Mouse (Mus musculus) midbrain, embryonic 16.5 days (tissue): ENCODE measurements around the gene Gfpt1. TPM values are rescaled to one million over a fixed set of nuclear protein-coding genes. Genes with fewer than 3 reads are reported as not detected.

Source experiments
- ATAC-seq: fragments of 200-750 bp; cut with Nextera tagmentation; 2 replicates; pipeline ENCODE4 v1.8.0; 2017; ENCODE audit warnings: moderate TSS enrichment
- H3K27ac ChIP-seq: fragments of 300-500 bp; sonication (generic); 2 replicates; pipeline ENCODE4 v1.5.1; 2014; ENCODE audit warnings: mild to moderate bottlenecking, low read length, mixed read lengths
- H3K27me3 ChIP-seq: fragments of 300-500 bp; sonication (generic); 2 replicates; pipeline ENCODE4 v1.6.1; 2014; ENCODE audit warnings: low read depth, low read length, mixed read lengths; ENCODE audit not compliant: control insufficient read depth, insufficient read depth
- H3K36me3 ChIP-seq: fragments of 300-500 bp; sonication (generic); 2 replicates; pipeline ENCODE4 v1.6.1; 2014; ENCODE audit warnings: mild to moderate bottlenecking, low read length, moderate library complexity, mixed read lengths; ENCODE audit not compliant: control insufficient read depth, insufficient read depth
- H3K4me1 ChIP-seq: fragments of 300-500 bp; sonication (generic); 2 replicates; pipeline ENCODE4 v1.6.1; 2014; ENCODE audit warnings: mild to moderate bottlenecking, low read length, mixed read lengths; ENCODE audit not compliant: control insufficient read depth, insufficient read depth
- H3K4me2 ChIP-seq: fragments of 300-500 bp; sonication (generic); 2 replicates; pipeline ENCODE4 v1.6.1; 2014; ENCODE audit warnings: mild to moderate bottlenecking, low read length, mixed read lengths
- H3K4me3 ChIP-seq: fragments of 300-500 bp; sonication (generic); 2 replicates; pipeline ENCODE4 v1.5.1; 2014; ENCODE audit warnings: low read depth, mild to moderate bottlenecking, low read length, moderate library complexity, mixed read lengths
- H3K9ac ChIP-seq: fragments of 300-500 bp; sonication (generic); 2 replicates; pipeline ENCODE4 v1.6.1; 2014; ENCODE audit warnings: low read depth, low read length, mixed read lengths
- H3K9me3 ChIP-seq: fragments of 300-500 bp; sonication (generic); replicated peaks from 2 replicates; pipeline ENCODE4 v1.6.1; 2014; ENCODE audit warnings: mild to moderate bottlenecking, low read length, mixed read lengths; ENCODE audit not compliant: control insufficient read depth, poor library complexity, severe bottlenecking
- WGBS: fragments of 180-500 bp; shearing (Covaris S2); extraction: QIAGEN DNeasy Blood & Tissue Kit; methylation state at CpG from one replicate; pipeline ENCODE4 v1.1.7; 2014; 5-methylcytosine and 5-hydroxymethylcytosine counted together
- polyA plus RNA-seq: library from polyadenylated mRNA; unstranded; fragments of >200 nt; fragmentation: Nextera tagmentation; extraction: Ambion mirVana; gene quantifications from 2 replicates; pipeline ENCODE4 v1.2.1, GENCODE M21; 2015

Gene Gfpt1
- 28.4 and 30.0 TPM in 2 replicates for polyA plus RNA-seq

- no peaks in the 10 kb centered on the region for H3K36me3 ChIP-seq
- no peaks in the 10 kb centered on the region for H3K27me3 ChIP-seq
- peaks cover 18% of the 10 kb centered on the region for H3K4me1 ChIP-seq
- H3K4me3 ChIP-seq: peak within 1 kb of the TSS; percentile 83
- peak; percentile 98 for ATAC-seq
- peak within 1 kb of the TSS; percentile 98 for H3K9ac ChIP-seq
- peak within 1 kb of the TSS; percentile 99 for H3K27ac ChIP-seq
- no peaks in the 10 kb centered on the region for H3K9me3 ChIP-seq
- WGBS: under 1% methylated on average over 65 of the region's 68 CpGs
- H3K4me2 ChIP-seq: peak within 1 kb of the TSS; percentile 66
Measured at GRCm38 (mm10) chr6:87042337-87043130, at the start of gene Gfpt1. Gfpt1 (plus strand) TSS chr6:87042846.

- 92% methylated on average over 4 of the region's 4 CpGs for whole genome bisulfite sequencing
- H3K9me3 ChIP-seq: no peaks in the 10 kb centered on the region
- H3K27ac ChIP-seq: no peak overlapping the region
- H3K4me2 ChIP-seq: no peak overlapping the region
- ATAC-seq: no peak
- H3K27me3 ChIP-seq: no peaks in the 10 kb centered on the region
- peaks cover 12% of the 10 kb centered on the region; the same call in 1 of the 2 replicates for H3K36me3 ChIP-seq
- no peak overlapping the region for H3K9ac ChIP-seq
- no peaks in the 10 kb centered on the region for H3K4me1 ChIP-seq
- H3K4me3 ChIP-seq: no peak overlapping the region
Measured at GRCm38 (mm10) chr6:86994254-86994653, 48.4 kb upstream of the Gfpt1 start.

DNA sequence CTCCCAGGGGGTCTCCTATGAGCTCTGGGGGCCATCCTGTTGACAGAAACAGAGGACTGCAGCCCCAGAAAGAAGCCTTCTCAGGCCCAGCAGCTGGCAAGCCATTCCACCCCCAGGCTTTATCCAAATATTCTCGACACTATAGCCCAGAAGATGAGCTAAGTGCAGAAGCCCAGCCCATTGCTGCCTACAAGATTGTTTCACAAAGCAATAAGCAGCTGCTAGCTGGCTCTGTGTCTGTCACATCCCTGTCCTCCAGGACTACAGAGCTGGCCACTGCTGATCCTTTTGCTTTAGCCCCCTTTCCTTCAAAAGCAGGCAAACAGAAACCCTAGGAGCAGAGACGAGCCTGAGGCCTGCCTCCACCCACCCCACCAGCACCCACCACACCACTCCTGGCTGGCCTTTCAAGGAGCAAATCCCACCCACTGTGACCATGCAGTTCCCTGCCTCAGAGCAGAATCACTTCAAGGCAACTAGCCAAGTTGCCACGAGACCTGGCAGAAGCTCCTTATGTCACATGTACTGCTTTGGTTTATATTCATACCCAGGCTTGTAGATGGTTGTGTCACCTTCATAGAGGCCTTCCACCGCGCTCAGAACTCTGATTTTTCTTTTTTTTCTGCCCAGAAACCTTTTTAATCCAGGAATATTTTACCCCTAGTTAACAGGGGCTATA is 45.9 kb upstream of the Gfpt1 start:
- no peak overlapping the region for H3K4me3 ChIP-seq
- H3K4me1 ChIP-seq: no peaks in the 10 kb centered on the region
- peaks cover 10% of the 10 kb centered on the region; the same call in 1 of the 2 replicates for H3K36me3 ChIP-seq
- H3K27ac ChIP-seq: no peak overlapping the region
- H3K27me3 ChIP-seq: no peaks in the 10 kb centered on the region
- WGBS: 85% methylated on average over 5 of the region's 5 CpGs
- H3K4me2 ChIP-seq: no peak overlapping the region
- no peak for ATAC-seq
- no peak overlapping the region for H3K9ac ChIP-seq
- no peaks in the 10 kb centered on the region for H3K9me3 ChIP-seq

GRCm38 (mm10) chr6:86997360-86997759 is 45.3 kb upstream of the Gfpt1 start:
- Histone ChIP-seq H3K4me3 (no peak overlapping the region), H3K9me3 (no peaks in the 10 kb centered on the region), H3K36me3 (peaks cover 10% of the 10 kb centered on the region; the same call in 1 of the 2 replicates), H3K27me3 (no peaks in the 10 kb centered on the region), H3K4me1 (no peaks in the 10 kb centered on the region), H3K27ac (no peak overlapping the region), H3K4me2 (no peak overlapping the region), H3K9ac (no peak overlapping the region)
- 97% methylated on average over 6 of the region's 6 CpGs for WGBS
- ATAC-seq: no peak

- H3K4me2 ChIP-seq: no peak overlapping the region
- ATAC-seq: no peak
- no peak overlapping the region for H3K27ac ChIP-seq
- H3K9ac ChIP-seq: no peak overlapping the region
- WGBS: 93% methylated on average over 6 of the region's 6 CpGs
- no peak overlapping the region for H3K4me3 ChIP-seq
- H3K36me3 ChIP-seq: peaks cover 6% of the 10 kb centered on the region; the same call in 1 of the 2 replicates
- H3K9me3 ChIP-seq: no peaks in the 10 kb centered on the region
- no peaks in the 10 kb centered on the region for H3K27me3 ChIP-seq
- peaks cover 2% of the 10 kb centered on the region; the same call in 1 of the 2 replicates for H3K4me1 ChIP-seq
Measured at GRCm38 (mm10) chr6:87001995-87002394, 40.7 kb upstream of the Gfpt1 start.

- 43% methylated on average over 8 of the region's 8 CpGs for WGBS
- ATAC-seq: peak; percentile 54; the same call in 1 of the 2 replicates
- Histone ChIP-seq H3K4me1 (peaks cover 2% of the 10 kb centered on the region; the same call in 1 of the 2 replicates), H3K36me3 (no peaks in the 10 kb centered on the region; the same call in 1 of the 2 replicates), H3K27ac (no peak overlapping the region), H3K4me2 (no peak overlapping the region), H3K4me3 (no peak overlapping the region), H3K9me3 (no peaks in the 10 kb centered on the region), H3K27me3 (no peaks in the 10 kb centered on the region), H3K9ac (no peak overlapping the region; the same call in 1 of the 2 replicates)
Measured at GRCm38 (mm10) chr6:87002521-87003055, 40.1 kb upstream of the Gfpt1 start.

DNA sequence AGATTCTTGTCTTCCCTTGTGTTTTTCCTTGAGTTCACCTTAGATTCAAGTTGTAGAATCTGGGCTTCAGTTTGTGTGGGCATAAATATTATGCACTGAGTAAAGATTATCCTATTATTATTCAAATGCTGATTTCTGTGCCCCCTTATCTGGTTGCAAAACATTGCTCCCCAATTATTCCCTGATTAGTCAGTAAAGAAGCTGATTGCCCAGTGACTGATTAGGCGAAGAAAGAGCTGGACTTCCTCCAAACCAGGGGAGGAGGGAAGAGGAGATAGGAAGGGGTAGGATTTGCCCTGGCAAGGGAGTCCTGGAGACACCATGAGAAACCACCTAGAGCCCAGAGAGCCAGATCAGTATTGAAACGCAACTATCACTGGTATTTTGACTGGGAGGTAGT is 38.5 kb upstream of the Gfpt1 start:
- Histone ChIP-seq H3K4me2 (no peak overlapping the region), H3K9me3 (no peaks in the 10 kb centered on the region), H3K4me1 (peaks cover 2% of the 10 kb centered on the region), H3K9ac (no peak overlapping the region), H3K36me3 (no peaks in the 10 kb centered on the region), H3K27ac (no peak overlapping the region), H3K4me3 (no peak overlapping the region), H3K27me3 (no peaks in the 10 kb centered on the region)
- ATAC-seq: no peak
- WGBS: 67% methylated on average over 2 of the region's 2 CpGs

GRCm38 (mm10) chr6:87005577-87005976 is 37.1 kb upstream of the Gfpt1 start:
- Histone ChIP-seq H3K36me3 (no peaks in the 10 kb centered on the region), H3K4me3 (no peak overlapping the region), H3K27ac (no peak overlapping the region), H3K9me3 (no peaks in the 10 kb centered on the region), H3K9ac (no peak overlapping the region), H3K27me3 (no peaks in the 10 kb centered on the region), H3K4me2 (no peak overlapping the region), H3K4me1 (peaks cover 10% of the 10 kb centered on the region)
- ATAC-seq: no peak

GRCm38 (mm10) chr6:87008887-87009286 is 33.8 kb upstream of the Gfpt1 start, which contains the start of gene Nfu1:
Nfu1 (plus strand) TSS chr6:87009236.
- WGBS: 81% methylated on average over 6 of the region's 6 CpGs
- H3K36me3 ChIP-seq: no peaks in the 10 kb centered on the region
- no peaks in the 10 kb centered on the region for H3K27me3 ChIP-seq
- H3K4me2 ChIP-seq: peak within 1 kb of the TSS; percentile 60
- peaks cover 10% of the 10 kb centered on the region for H3K4me1 ChIP-seq
- ATAC-seq: no peak
- H3K4me3 ChIP-seq: peak within 1 kb of the TSS; percentile 91
- no peaks in the 10 kb centered on the region for H3K9me3 ChIP-seq
- peak within 1 kb of the TSS; percentile 91 for H3K27ac ChIP-seq
- H3K9ac ChIP-seq: peak within 1 kb of the TSS; percentile 99
